Mouse (Mus musculus): ENCODE results near the gene Apmap.
"Not testable (repeated sequence)": the region's sequence is repeated elsewhere in the genome, so short reads cannot be mapped to it uniquely, and the experiment has no call there.

Gene Apmap

GRCm38 (mm10) chr2:150621698-150622097, 13.3 kb upstream of the Apmap start:
- no peak for DNase-seq (ENCODE audit: low read depth, low spot score)

GRCm38 (mm10) chr2:150610097-150610496, 1.7 kb upstream of the Apmap start:
- no peak for DNase-seq (ENCODE audit: low read depth, low spot score)

GRCm38 (mm10) chr2:150608872-150609560, 649 bp upstream of the Apmap start:
- peak; percentile 67 for DNase-seq (ENCODE audit: low read depth, low spot score)

DNA sequence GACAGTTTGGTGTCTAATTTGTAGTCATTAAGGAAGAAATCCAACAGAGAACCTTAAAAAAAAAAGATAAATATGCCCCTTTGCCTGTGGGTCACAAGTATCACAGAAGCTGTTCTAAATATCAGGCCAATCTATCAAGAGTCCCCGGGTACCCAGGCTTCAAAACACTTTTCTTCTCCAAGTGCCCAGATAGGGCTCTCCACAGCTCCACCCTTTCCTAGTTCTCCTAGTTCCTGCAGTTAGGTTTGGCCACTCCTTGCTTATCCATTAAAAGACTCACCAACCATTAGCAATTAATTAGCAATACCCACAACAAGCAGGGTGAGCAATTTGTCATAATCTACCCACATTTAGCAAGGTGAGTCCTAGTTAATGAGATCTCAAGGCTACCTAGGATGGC, 1.3 kb downstream of the Apmap start:
- DNase-seq (ENCODE audit: low read depth, low spot score) = peak; percentile 6

DNA sequence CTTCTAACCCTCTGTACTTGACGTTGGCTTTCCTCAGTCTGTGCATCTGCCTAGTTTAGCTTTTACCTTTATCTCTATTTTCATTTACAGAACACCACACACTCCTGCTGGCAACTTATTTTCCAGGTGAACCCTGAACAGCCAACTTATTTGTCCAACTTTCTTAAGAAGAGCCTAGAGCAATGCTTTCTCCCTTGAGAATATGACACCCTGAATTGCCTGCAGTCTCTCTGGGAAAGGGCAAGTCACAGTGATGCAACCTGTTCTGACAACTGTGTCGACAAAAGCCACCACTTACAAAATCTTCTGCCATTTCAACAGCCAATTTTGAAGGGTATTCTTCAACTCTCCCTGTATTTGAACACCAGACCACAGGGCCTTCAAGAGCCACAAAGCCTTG, 3.6 kb downstream of the Apmap start:
- no peak for DNase-seq (ENCODE audit: low read depth, low spot score)

- no peak for DNase-seq (ENCODE audit: low read depth, low spot score)
These were observed 6.2 kb downstream of the Apmap start for GRCm38 (mm10) chr2:150602166-150602565.

DNA sequence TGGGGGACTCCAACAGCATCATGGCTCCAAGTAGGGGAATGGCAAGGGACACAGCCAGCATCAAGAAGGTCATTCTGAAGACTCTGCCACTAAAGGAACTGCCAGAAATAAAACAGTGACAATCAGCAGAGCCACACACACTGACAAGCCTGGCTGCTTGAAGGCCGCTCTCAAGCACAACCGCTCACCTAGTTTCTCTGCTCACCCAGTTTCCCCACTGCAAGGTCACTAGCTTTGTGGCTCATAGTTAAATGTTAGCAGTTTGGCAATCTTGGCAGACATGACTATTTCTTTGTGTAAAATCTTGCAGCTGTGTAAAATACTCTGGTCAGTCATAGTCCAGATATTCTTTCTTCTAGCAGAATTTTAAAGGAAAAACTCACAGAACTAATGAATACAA, 8.1 kb downstream of the Apmap start:
- DNase-seq (ENCODE audit: low read depth, low spot score) = no peak

GRCm38 (mm10) chr2:150595411-150596190, 12.8 kb downstream of the Apmap start:
- DNase-seq (ENCODE audit: low read depth, low spot score) = no peak

DNA sequence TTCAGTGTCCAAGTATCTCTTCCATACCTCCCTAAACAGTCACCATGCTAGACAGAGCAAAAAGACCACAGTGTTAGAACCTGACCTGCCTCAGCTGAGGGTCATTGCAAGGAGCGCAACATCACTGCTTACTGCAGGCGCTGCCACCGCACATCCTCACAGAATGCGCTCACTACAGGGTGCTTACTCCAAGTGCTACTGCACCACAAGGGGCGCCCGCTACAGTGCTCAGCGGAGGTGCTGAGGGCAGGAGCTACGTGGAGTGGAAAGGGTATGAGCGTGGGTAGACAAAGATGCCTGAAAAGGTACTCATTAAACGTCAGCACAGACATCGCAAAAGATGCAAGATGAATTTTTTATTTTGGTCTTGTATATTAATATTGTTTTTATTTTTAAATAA, 19.3 kb downstream of the Apmap start:
- DNase-seq (ENCODE audit: low read depth, low spot score) = no peak

- no peak for DNase-seq (ENCODE audit: low read depth, low spot score)
These were observed 28.7 kb downstream of the Apmap start for GRCm38 (mm10) chr2:150579628-150580027.

DNA sequence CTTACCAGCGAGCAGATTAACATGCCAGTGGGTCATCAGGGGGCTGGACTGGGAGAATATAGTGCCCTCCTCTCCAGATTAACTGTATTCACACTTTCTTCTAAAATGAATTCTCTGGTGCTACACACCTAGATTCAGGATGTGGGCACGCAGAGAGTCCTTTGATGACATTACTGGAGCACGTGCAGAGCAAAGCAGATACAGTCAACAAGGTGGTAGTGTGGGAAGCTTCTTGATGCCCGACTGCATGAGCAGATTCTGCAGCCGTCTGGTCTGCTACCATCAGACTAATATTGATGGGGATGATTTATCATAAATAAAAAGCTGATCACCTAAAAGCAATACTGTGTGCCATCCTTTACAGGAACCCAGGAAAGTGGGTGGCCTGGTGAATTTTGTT, 29.8 kb downstream of the Apmap start:
- no peak for DNase-seq (ENCODE audit: low read depth, low spot score)

DNA sequence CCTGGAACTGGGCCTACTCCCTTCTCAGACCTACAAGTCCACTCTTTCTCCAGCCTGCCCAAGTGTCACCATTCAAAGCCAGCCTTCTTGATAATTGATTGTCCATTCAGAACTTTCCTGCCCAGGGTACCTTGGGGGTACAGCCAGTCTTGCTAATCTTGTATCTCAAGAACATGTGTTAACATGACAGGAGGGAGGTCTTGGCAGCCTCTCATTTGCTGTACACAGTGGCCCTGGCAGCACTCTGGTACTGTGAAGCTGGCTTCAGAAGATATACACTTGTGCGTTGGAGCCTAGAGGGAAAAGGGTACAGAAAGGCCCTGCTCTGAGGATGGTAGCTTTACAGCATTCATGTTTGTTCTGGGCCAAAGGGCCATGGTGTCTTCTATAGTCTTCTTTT, 32.1 kb downstream of the Apmap start:
- DNase-seq (ENCODE audit: low read depth, low spot score) = no peak

DNA sequence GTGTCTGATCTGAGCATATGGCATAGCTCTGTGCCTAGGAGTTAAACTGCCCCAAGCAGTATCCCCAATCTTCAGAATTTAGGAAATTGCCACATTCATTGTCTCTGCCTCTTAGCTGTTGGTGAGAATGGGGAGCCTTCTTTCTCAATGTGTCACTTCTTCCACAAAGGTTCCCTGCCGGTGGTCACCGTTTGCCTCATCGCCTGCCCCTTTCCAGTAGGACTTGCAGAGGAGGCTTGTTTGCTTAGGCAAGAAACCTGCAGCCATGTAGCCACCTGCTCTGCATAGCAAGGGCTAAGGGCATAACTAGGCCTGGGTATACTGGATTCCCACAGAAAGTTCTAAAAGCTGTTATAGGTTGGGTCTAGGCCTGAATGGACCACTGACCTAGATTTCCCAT, 35.9 kb downstream of the Apmap start:
- DNase-seq (ENCODE audit: low read depth, low spot score) = no peak

GRCm38 (mm10) chr2:150570761-150571160, 37.6 kb downstream of the Apmap start:
- no peak for DNase-seq (ENCODE audit: low read depth, low spot score)

DNA sequence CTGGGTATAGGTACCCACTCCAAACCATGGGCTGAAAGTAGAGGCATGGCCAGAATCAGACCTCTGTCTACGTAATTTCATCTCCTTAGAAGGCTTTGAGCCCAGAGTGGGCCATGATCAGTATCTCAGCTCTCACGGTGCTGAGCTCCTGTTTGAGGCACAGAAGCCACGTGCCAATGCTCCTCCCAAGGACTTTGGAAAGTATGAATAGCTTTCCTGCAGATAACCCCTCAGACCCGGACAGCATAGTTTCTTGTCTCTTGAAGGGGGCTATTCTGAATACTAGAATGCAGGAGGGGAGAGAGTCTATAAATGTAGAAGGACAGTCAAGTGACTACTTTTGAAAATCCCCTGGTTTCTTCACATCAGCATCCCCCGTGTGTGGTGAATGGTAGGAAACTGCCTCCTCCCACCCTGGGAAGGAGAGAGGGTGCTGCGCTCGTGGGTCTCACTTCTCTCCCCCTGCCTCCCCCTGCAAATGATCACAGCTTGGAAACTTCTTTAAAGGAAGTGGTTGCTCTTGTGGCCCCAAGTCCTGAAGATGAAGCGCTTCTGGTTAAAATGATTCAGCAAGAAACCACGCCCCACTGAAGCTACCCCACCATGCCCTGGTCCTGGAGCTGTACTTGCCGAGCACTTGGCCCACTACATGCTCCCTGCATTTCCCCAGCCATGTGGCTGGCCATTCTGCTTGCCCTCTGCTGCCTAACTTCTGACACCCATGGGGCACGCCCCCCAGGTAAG, 38.3 kb downstream of the Apmap start, which contains the start of gene Cst7:
Gene Cst7 (plus strand): TSS at position 569 of the 744 bp plus-strand sequence.
- no peak for DNase-seq (ENCODE audit: low read depth, low spot score)

GRCm38 (mm10) chr2:150567051-150567450, 41.3 kb downstream of the Apmap start:
- DNase-seq (ENCODE audit: low read depth, low spot score) = no peak

DNA sequence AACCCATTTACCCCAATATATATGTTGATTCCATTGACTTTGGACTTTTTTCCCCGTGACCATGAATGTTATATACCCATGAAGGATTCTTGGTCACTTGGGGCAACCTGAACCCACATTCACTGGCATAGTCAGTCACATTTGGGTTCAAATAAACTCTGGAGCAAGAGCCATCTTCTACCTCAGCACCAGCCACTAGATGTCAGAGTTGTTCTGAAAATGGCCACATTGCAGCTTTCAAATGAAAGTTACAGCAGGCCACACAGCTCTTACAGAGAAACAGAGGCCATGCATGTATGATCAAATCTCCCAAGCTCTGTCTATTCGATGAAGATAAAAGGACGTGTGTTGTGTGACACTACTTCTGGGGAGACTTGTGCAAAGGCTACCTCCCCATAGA, 49.8 kb downstream of the Apmap start:
- no peak for DNase-seq (ENCODE audit: low read depth, low spot score)

GRCm38 (mm10) chr2:150549576-150549975, 58.8 kb downstream of the Apmap start:
- DNase-seq (ENCODE audit: low read depth, low spot score) = not testable (repeated sequence)
